Mouse (Mus musculus) MEL (cell line): ENCODE data around the gene Rab8b. TPM values are rescaled to one million over a fixed set of nuclear protein-coding genes. Genes with fewer than 3 reads are reported as not detected.

Experiments used
- DNase-seq: peaks from one replicate; pipeline ENCODE4 v3.0.0; 2011; ENCODE audit warnings: low read depth, low spot score
- H3K27ac ChIP-seq: 2 replicates; pipeline ENCODE4 v1.5.1; 2012; ENCODE audit warnings: low read depth, mild to moderate bottlenecking, control low read depth, low read length, moderate library complexity; ENCODE audit not compliant: control insufficient read depth
- H3K27me3 ChIP-seq, 2 experiments: fragments of 150-350 bp in 1 of 2; sonication (generic) in 1 of 2; 2 replicates each; pipeline ENCODE4 v1.6.1; 2012; ENCODE audit warnings: low read length in 2 of 2, mild to moderate bottlenecking in 2 of 2, improper control_type of control experiment in 1 of 2, moderate library complexity in 1 of 2; ENCODE audit not compliant: insufficient read depth in 2 of 2, control insufficient read depth in 1 of 2
- H3K36me3 ChIP-seq, 2 experiments: 2 replicates each; pipeline ENCODE4 v1.6.1; 2012 to 2014; ENCODE audit warnings: low read length in 2 of 2, improper control_type of control experiment in 1 of 2, inconsistent platforms in 1 of 2, mild to moderate bottlenecking in 1 of 2; ENCODE audit not compliant: insufficient read depth in 2 of 2, control insufficient read depth in 1 of 2
- H3K4me1 ChIP-seq, 2 experiments: fragments of 150-350 bp in 1 of 2; sonication (generic) in 1 of 2; 2 replicates each; pipeline ENCODE4 v1.6.1; 2012; ENCODE audit warnings: low read length in 2 of 2, improper control_type of control experiment in 1 of 2, mild to moderate bottlenecking in 1 of 2; ENCODE audit not compliant: insufficient read depth in 2 of 2, control insufficient read depth in 1 of 2
- H3K4me3 ChIP-seq, 2 experiments: fragments of 150-350 bp in 1 of 2; sonication (generic) in 1 of 2; 2 replicates each; pipeline ENCODE4 v1.5.1; 2012; ENCODE audit warnings: low read depth in 2 of 2, low read length in 2 of 2, mild to moderate bottlenecking in 2 of 2, moderate library complexity in 2 of 2, control low read depth in 1 of 2, improper control_type of control experiment in 1 of 2; ENCODE audit not compliant: control insufficient read depth in 1 of 2, insufficient read depth in 1 of 2
- H3K79me2 ChIP-seq: 2 replicates; pipeline ENCODE4 v1.6.1; 2012; ENCODE audit warnings: mild to moderate bottlenecking, low read length, moderate library complexity; ENCODE audit not compliant: control insufficient read depth, poor library complexity, insufficient read depth
- H3K9ac ChIP-seq: 2 replicates; pipeline ENCODE4 v1.6.1; 2012; ENCODE audit warnings: low read depth, mild to moderate bottlenecking, control low read depth, low read length, moderate library complexity; ENCODE audit not compliant: control insufficient read depth, poor library complexity, severe bottlenecking
- H3K9me3 ChIP-seq: fragments of 150-350 bp; sonication (generic); replicated peaks from 2 replicates; pipeline ENCODE4 v1.6.1; 2012; ENCODE audit warnings: mild to moderate bottlenecking, low read length, improper control_type of control experiment, moderate library complexity; ENCODE audit not compliant: insufficient read depth
- CTCF ChIP-seq, 3 experiments: IDR thresholded peaks in 2 of 3; conservative IDR thresholded peaks in 1 of 3; 2 replicates each; pipeline ENCODE4 v1.5.1; 2011 to 2012; ENCODE audit warnings: low read length in 3 of 3, low read depth in 2 of 3, mild to moderate bottlenecking in 2 of 3, improper control_type of control experiment in 1 of 3, inconsistent platforms in 1 of 3, mixed read lengths in 1 of 3, moderate library complexity in 1 of 3; ENCODE audit not compliant: control insufficient read depth in 1 of 3, insufficient read depth in 1 of 3, poor library complexity in 1 of 3, severe bottlenecking in 1 of 3
- E2F4 ChIP-seq: IDR thresholded peaks from 2 replicates; pipeline ENCODE4 v1.6.1; 2011; ENCODE audit warnings: low read depth, low read length, improper control_type of control experiment, borderline replicate concordance
- ELF1 ChIP-seq: IDR thresholded peaks from 2 replicates; pipeline ENCODE4 v1.6.1; 2014; ENCODE audit warnings: low read depth, mild to moderate bottlenecking, inconsistent platforms, low read length, improper control_type of control experiment, moderate library complexity
- EP300 ChIP-seq, 2 experiments: IDR thresholded peaks; 2 replicates each; pipeline ENCODE4 v1.6.1; 2011; ENCODE audit warnings: improper control_type of control experiment in 2 of 2, low read length in 2 of 2, low read depth in 1 of 2, mild to moderate bottlenecking in 1 of 2
- GATA1 ChIP-seq: IDR thresholded peaks from 2 replicates; pipeline ENCODE4 v1.6.1; 2011; ENCODE audit warnings: low read depth, low read length, improper control_type of control experiment
- HCFC1 ChIP-seq: IDR thresholded peaks from 2 replicates; pipeline ENCODE4 v1.6.1; 2012; ENCODE audit warnings: low read depth, mild to moderate bottlenecking, inconsistent platforms, low read length, improper control_type of control experiment, moderate library complexity
- MAX ChIP-seq: IDR thresholded peaks from 2 replicates; pipeline ENCODE4 v1.6.1; 2011; ENCODE audit warnings: low read length, improper control_type of control experiment
- MYB ChIP-seq: IDR thresholded peaks from 2 replicates; pipeline ENCODE4 v1.6.1; 2011; ENCODE audit warnings: mild to moderate bottlenecking, low read depth, low read length, improper control_type of control experiment
- MYC ChIP-seq: IDR thresholded peaks from 2 replicates; pipeline ENCODE4 v1.6.1; 2011; ENCODE audit warnings: low read depth, mild to moderate bottlenecking, low read length, improper control_type of control experiment, moderate library complexity
- NRF1 ChIP-seq: IDR thresholded peaks from 2 replicates; pipeline ENCODE4 v1.6.1; 2014; ENCODE audit warnings: low read depth, mild to moderate bottlenecking, inconsistent platforms, low read length, improper control_type of control experiment, moderate library complexity; ENCODE audit not compliant: poor library complexity, insufficient read depth, severe bottlenecking
- POLR2A ChIP-seq, 2 experiments: IDR thresholded peaks; 2 replicates each; pipeline ENCODE4 v1.6.1; 2011 to 2012; ENCODE audit warnings: low read length in 2 of 2, mild to moderate bottlenecking in 2 of 2, control low read depth in 1 of 2, improper control_type of control experiment in 1 of 2, low read depth in 1 of 2, moderate library complexity in 1 of 2; ENCODE audit not compliant: control insufficient read depth in 1 of 2, insufficient read depth in 1 of 2, poor library complexity in 1 of 2
- POLR2AphosphoS5 ChIP-seq: IDR thresholded peaks from 2 replicates; pipeline ENCODE4 v1.6.1; 2012; ENCODE audit warnings: low read depth, borderline replicate concordance, mild to moderate bottlenecking, inconsistent platforms, low read length, moderate library complexity, mixed read lengths
- SMC3 ChIP-seq: IDR thresholded peaks from 2 replicates; pipeline ENCODE4 v1.6.1; 2011; ENCODE audit warnings: low read depth, low read length, improper control_type of control experiment
- TBP ChIP-seq: IDR thresholded peaks from 2 replicates; pipeline ENCODE4 v1.8.0; 2011; ENCODE audit warnings: low read depth, low read length, improper control_type of control experiment
- USF2 ChIP-seq, 2 experiments: IDR thresholded peaks; 2 replicates each; pipeline ENCODE4 v1.6.1; 2011 to 2012; ENCODE audit warnings: improper control_type of control experiment in 2 of 2, low read length in 2 of 2, borderline replicate concordance in 1 of 2, inconsistent platforms in 1 of 2, low read depth in 1 of 2, mild to moderate bottlenecking in 1 of 2; ENCODE audit not compliant: insufficient read depth in 1 of 2
- ZKSCAN1 ChIP-seq: IDR thresholded peaks from 2 replicates; pipeline ENCODE4 v1.6.1; 2012; ENCODE audit warnings: low read depth, mild to moderate bottlenecking, inconsistent platforms, low read length, improper control_type of control experiment, moderate library complexity
- ZNF384 ChIP-seq: IDR thresholded peaks from 2 replicates; pipeline ENCODE4 v1.6.1; 2012; ENCODE audit warnings: low read depth, mild to moderate bottlenecking, inconsistent platforms, low read length, improper control_type of control experiment
- polyA plus RNA-seq, 2 experiments: library from polyadenylated mRNA; stranded (reverse) in 1 of 2; unstranded in 1 of 2; fragments of >175 nt in 1 of 2; fragments of >200 nt in 1 of 2; gene quantifications; 2 replicates each; pipeline versions ENCODE4 v1.2.1 to v1.2.4; 2012; ENCODE audit warnings: low replicate concordance in 2 of 2, low read depth in 1 of 2; ENCODE audit not compliant: insufficient read length in 2 of 2, insufficient read depth in 1 of 2, missing spikeins in 1 of 2
- total RNA-seq: library from RNA; depleted of rRNA; stranded (reverse); fragments of 300-350 nt; gene quantifications from 2 replicates; pipeline ENCODE4 v1.2.3, GENCODE M21; 2012

Gene Rab8b
- total and polyA plus RNA-seq, 3 experiments: 16.1 to 16.4 TPM; not detected in 1

GRCm38 (mm10) chr9:66907746-66908397 lies 11.6 kb downstream of the Rab8b start:
- H3K4me3 ChIP-seq: no peak overlapping the region
- H3K79me2 ChIP-seq: peaks cover 18% of the 10 kb centered on the region
- H3K9me3 ChIP-seq: no peaks in the 10 kb centered on the region
- H3K36me3 ChIP-seq: peaks cover 0 to 2% of the 10 kb centered on the region in 2 experiments; a peak in 1 of 4 replicates
- TF ChIP-seq NRF1 (no peak), ELF1 (no peak), HCFC1 (no peak)
- no peak for DNase-seq
- no peaks in the 10 kb centered on the region for H3K4me1 ChIP-seq
- no peaks in the 10 kb centered on the region for H3K27me3 ChIP-seq
- no peak overlapping the region for H3K27ac ChIP-seq
- no peak overlapping the region for H3K9ac ChIP-seq

- H3K27ac ChIP-seq: no peak overlapping the region
- H3K9me3 ChIP-seq: no peaks in the 10 kb centered on the region
- TF ChIP-seq ZNF384 (no peak), MAX (no peak), MYB (no peak), E2F4 (no peak), ELF1 (no peak)
- H3K4me1 ChIP-seq: no peaks in the 10 kb centered on the region
- no peak overlapping the region for H3K4me3 ChIP-seq
- peaks cover 13% of the 10 kb centered on the region for H3K79me2 ChIP-seq
- no peaks in the 10 kb centered on the region for H3K36me3 ChIP-seq
- DNase-seq: no peak
- H3K9ac ChIP-seq: no peak overlapping the region
- no peaks in the 10 kb centered on the region for H3K27me3 ChIP-seq
Measured at GRCm38 (mm10) chr9:66907126-66907525, 12.4 kb downstream of the Rab8b start.

- no peak for DNase-seq
- H3K27ac ChIP-seq: no peak overlapping the region
Measured at GRCm38 (mm10) chr9:66905990-66906389, 13.5 kb downstream of the Rab8b start.

More at GRCm38 (mm10) chr9:66905990-66906389, 13.5 kb downstream of the Rab8b start:
- Histone ChIP-seq H3K36me3 (no peaks in the 10 kb centered on the region), H3K9me3 (no peaks in the 10 kb centered on the region), H3K4me1 (no peaks in the 10 kb centered on the region), H3K79me2 (peaks cover 10% of the 10 kb centered on the region; the same call in 1 of the 2 replicates), H3K9ac (no peak overlapping the region), H3K27me3 (no peaks in the 10 kb centered on the region), H3K4me3 (no peak overlapping the region)
- no peak for TF ChIP-seq TBP
- no peak for TF ChIP-seq POLR2AphosphoS5
- TF ChIP-seq SMC3: no peak
- TF ChIP-seq USF2 (IDR thresholded peaks at IDR 0.05; ENCODE audit: borderline replicate concordance in 1 of 2, insufficient read depth in 1 of 2, low read depth in 1 of 2, low read length in 2 of 2): no peak
- TF ChIP-seq EP300 (IDR thresholded peaks at IDR 0.05; ENCODE audit: low read depth in 1 of 2, low read length in 2 of 2): no peak
- TF ChIP-seq CTCF (IDR thresholded peaks at IDR 0.05 in 2 of 3, conservative IDR thresholded peaks at IDR 0.05 in 1 of 3; ENCODE audit: control insufficient read depth in 1 of 3, insufficient read depth in 1 of 3, low read depth in 2 of 3, low read length in 3 of 3, poor library complexity in 1 of 3, severe bottlenecking in 1 of 3): no peak
- TF ChIP-seq GATA1: no peak
- no peak for TF ChIP-seq POLR2A (IDR thresholded peaks at IDR 0.05; ENCODE audit: control insufficient read depth in 1 of 2, insufficient read depth in 1 of 2, low read depth in 1 of 2, low read length in 2 of 2, poor library complexity in 1 of 2)
- TF ChIP-seq ZKSCAN1: no peak
- no peak for TF ChIP-seq MYC
- no peak for TF ChIP-seq NRF1
- no peak for TF ChIP-seq E2F4
